Mouse (Mus musculus) liver, adult 2 months (tissue): ENCODE data around the gene Map3k5.

Experiments used
- CTCF ChIP-seq: fragments of 200-500 bp; IDR thresholded peaks from 2 replicates; pipeline ENCODE4 v1.5.1; 2011; ENCODE audit warnings: low read depth, low read length, control low read depth
- POLR2A ChIP-seq: fragments of 200-500 bp; IDR thresholded peaks from 2 replicates; pipeline ENCODE4 v1.6.1; 2011; ENCODE audit warnings: low read length, control low read depth; ENCODE audit not compliant: insufficient read depth; ENCODE audit errors: extremely low read depth

- TF ChIP-seq POLR2A, result no peak
- no peak for TF ChIP-seq CTCF
Observed at GRCm38 (mm10) chr10:20104271-20104931, 170.1 kb downstream of the Map3k5 start.
